8 mouse cellular contexts compared by ENCODE assay signal in the genomic region with DNA sequence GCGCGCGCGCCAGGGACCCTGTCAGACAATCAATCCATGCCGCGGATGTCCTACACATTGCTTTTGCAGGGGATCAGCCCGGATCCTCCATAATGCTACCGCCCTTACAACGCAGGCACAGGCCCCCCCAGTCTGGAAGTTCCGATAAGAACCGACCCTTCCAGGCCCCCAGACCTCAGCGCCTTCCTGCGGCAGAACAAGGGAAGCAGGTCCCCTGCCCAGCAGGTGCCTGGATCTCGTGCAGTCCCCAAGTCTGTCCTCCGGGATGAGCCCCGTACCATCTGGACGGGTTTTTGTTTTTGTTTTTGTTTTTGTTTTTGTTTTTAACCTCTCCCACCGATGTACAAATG. TPM values are rescaled to one million over a fixed set of nuclear protein-coding genes. Genes with fewer than 3 reads are reported as not detected.
DNase-seq lines count a peak whose midpoint lies in the region; ATAC-seq and TF ChIP-seq lines count a peak whose summit lies in the region.

No protein-coding gene starts in this region.

- no peak for TF ChIP-seq CTCF in G1E (IDR thresholded peaks at IDR 0.05; ENCODE audit: low read depth, low read length)

- H3K27me3 ChIP-seq in heart, embryonic 14.5 days (ENCODE audit: control insufficient read depth, insufficient read depth, low read length) = no peaks in the 10 kb centered on the region
- H3K27me3 ChIP-seq in G1E (ENCODE audit: insufficient read depth, low read length) = no peaks in the 10 kb centered on the region
- no peaks in the 10 kb centered on the region for H3K27me3 ChIP-seq in forebrain, embryonic 15.5 days
- peaks cover 40% of the 10 kb centered on the region for H3K27me3 ChIP-seq in liver, embryonic 16.5 days (ENCODE audit: control insufficient read depth, insufficient read depth, low read depth, low read length)

- H3K4me1 ChIP-seq in heart, embryonic 14.5 days (ENCODE audit: control insufficient read depth in 2 of 2, insufficient read depth in 2 of 2, low read length in 2 of 2) = peaks cover 7 to 18% of the 10 kb centered on the region in 2 experiments; a peak in 2 of 4 replicates
- peaks cover 85% of the 10 kb centered on the region for H3K4me1 ChIP-seq in G1E (ENCODE audit: insufficient read depth, low read depth, low read length)
- peaks cover 42% of the 10 kb centered on the region for H3K4me1 ChIP-seq in forebrain, embryonic 15.5 days
- H3K4me1 ChIP-seq in liver, embryonic 16.5 days (ENCODE audit: control insufficient read depth, low read depth, low read length) = peaks cover 34% of the 10 kb centered on the region

- H3K9me3 ChIP-seq in heart, embryonic 14.5 days (ENCODE audit: control insufficient read depth, low read length) = no peaks in the 10 kb centered on the region
- H3K9me3 ChIP-seq in G1E (replicated peaks) = no peaks in the 10 kb centered on the region
- H3K9me3 ChIP-seq in forebrain, embryonic 15.5 days = no peaks in the 10 kb centered on the region
- H3K9me3 ChIP-seq in liver, embryonic 16.5 days (replicated peaks; ENCODE audit: control insufficient read depth, low read length) = no peaks in the 10 kb centered on the region

- H3K4me3 ChIP-seq in heart, embryonic 14.5 days (ENCODE audit: control insufficient read depth in 1 of 2, insufficient read depth in 1 of 2, low read depth in 1 of 2, low read length in 2 of 2) = peak overlapping the region; percentile 61 to 90
- H3K4me3 ChIP-seq in G1E (ENCODE audit: low read depth, low read length) = peak overlapping the region; percentile 97
- peak overlapping the region; percentile 90 for H3K4me3 ChIP-seq in forebrain, embryonic 15.5 days
- H3K4me3 ChIP-seq in liver, embryonic 16.5 days (ENCODE audit: low read depth, low read length) = peak overlapping the region; percentile 69

- WGBS in heart, embryonic 14.5 days = under 1% methylated on average over 18 of the region's 18 CpGs
- under 1% methylated on average over 18 of the region's 18 CpGs for WGBS in forebrain, embryonic 15.5 days
- WGBS in liver, embryonic 16.5 days (ENCODE audit: insufficient replicate concordance) = under 1% methylated on average over 18 of the region's 18 CpGs

- H3K9ac ChIP-seq in heart, embryonic 14.5 days (ENCODE audit: low read length) = peak overlapping the region; percentile 76
- H3K9ac ChIP-seq in forebrain, embryonic 15.5 days (replicated peaks) = peak overlapping the region; percentile 88
- H3K9ac ChIP-seq in liver, embryonic 16.5 days (ENCODE audit: low read depth, low read length) = peak overlapping the region; percentile 66

- no peak for DNase-seq in heart, adult 9 months (ENCODE audit: low spot score in 2 of 2)
- DNase-seq in G1E (ENCODE audit: low spot score) = peak; percentile 55
- no peak for DNase-seq in gastrocnemius, postnatal 4 days (ENCODE audit: low spot score in 2 of 2)

- ATAC-seq in heart, embryonic 14.5 days (ENCODE audit: insufficient number of reproducible peaks, insufficient read depth, low FRiP score, low read depth) = peak; percentile 17; the same call in 1 of the 2 replicates
- ATAC-seq in G1E (ENCODE audit: extremely low read depth, insufficient number of reproducible peaks, low FRiP score, poor library complexity, severe bottlenecking) = no peak; the same call in 1 of the 2 replicates
- ATAC-seq in forebrain, embryonic 15.5 days (replicated peaks) = peak; percentile 44; the same call in 1 of the 2 replicates
- ATAC-seq in liver, embryonic 16.5 days (ENCODE audit: low read depth) = peak; percentile 35
- ATAC-seq in megakaryocyte progenitor cell, adult 5-6 weeks (replicated peaks; ENCODE audit: poor library complexity) = no peak; the same call in 1 of the 2 replicates
- ATAC-seq in cerebellum, adult (ENCODE audit: insufficient number of reproducible peaks, low FRiP score, low TSS enrichment) = no peak

- no peaks in the 10 kb centered on the region for H3K36me3 ChIP-seq in heart, embryonic 14.5 days (ENCODE audit: control insufficient read depth, insufficient read depth, low read length)
- peaks cover 30% of the 10 kb centered on the region for H3K36me3 ChIP-seq in G1E (replicated peaks)
- no peaks in the 10 kb centered on the region for H3K36me3 ChIP-seq in forebrain, embryonic 15.5 days
- H3K36me3 ChIP-seq in liver, embryonic 16.5 days (ENCODE audit: control insufficient read depth, insufficient read depth) = no peaks in the 10 kb centered on the region

- peak overlapping the region in 1 of 2 experiments; percentile 67; a peak in 2 of 4 replicates for H3K27ac ChIP-seq in heart, embryonic 14.5 days (replicated peaks in 1 of 2; ENCODE audit: control insufficient read depth in 1 of 2, insufficient read depth in 1 of 2, low read depth in 2 of 2, low read length in 2 of 2)
- H3K27ac ChIP-seq in forebrain, embryonic 15.5 days (replicated peaks) = peak overlapping the region; percentile 72
- no peak overlapping the region for H3K27ac ChIP-seq in liver, embryonic 16.5 days (ENCODE audit: low read length)

- peak overlapping the region; percentile 89 for H3K4me2 ChIP-seq in heart, embryonic 14.5 days (ENCODE audit: low read length)
- peak overlapping the region; percentile 99 for H3K4me2 ChIP-seq in forebrain, embryonic 15.5 days (replicated peaks)
- H3K4me2 ChIP-seq in liver, embryonic 16.5 days (ENCODE audit: low read depth, low read length) = peak overlapping the region; percentile 95

RNA-seq across cellular contexts. Expression of a gene that starts 0.4 kb away (rescaled TPM):
- polyA plus RNA-seq in heart, embryonic 14.5 days (2014; fragmentation: Nextera tagmentation; extraction: Ambion mirVana) = 14.6 and 16.3 TPM in 2 replicates
- total RNA-seq in G1E (2014; fragmentation: Nextera tagmentation) = 45.3 and 59.2 TPM in 2 replicates
- total RNA-seq in G1E (2017) = 42.3 and 46.1 TPM in 2 replicates
- 49.7 and 61.2 TPM in 2 replicates for polyA plus RNA-seq in G1E (2012)
- 11.5 and 12.7 TPM in 2 replicates for polyA plus RNA-seq in forebrain, embryonic 15.5 days (2015; fragmentation: Nextera tagmentation; extraction: Ambion mirVana)
- 3.5 and 4.3 TPM in 2 replicates for polyA plus RNA-seq in liver, embryonic 16.5 days (2015; fragmentation: Nextera tagmentation; extraction: Ambion mirVana)
- 0.07 and 0.25 TPM in 2 replicates for total RNA-seq in megakaryocyte progenitor cell, adult 5-6 weeks (2015)
- 0.04 and 0.34 TPM in 2 replicates for total RNA-seq in megakaryocyte progenitor cell, adult 5-6 weeks (2017)
- 10 to 100 TPM; 19.8 to 25.6 TPM for total RNA-seq in gastrocnemius, postnatal 4 days (2021)

Comparison
In these comparisons a context has a peak if more than half of its experiments do, and no peak if none do; other contexts are left out.
1. ATAC-seq: peak in heart, embryonic 14.5 days (single experiment), forebrain, embryonic 15.5 days (single experiment) and liver, embryonic 16.5 days (single experiment); none in G1E (single experiment), megakaryocyte progenitor cell, adult 5-6 weeks (single experiment) and cerebellum, adult (single experiment).
2. Peak in every context shown above with its lines, with median percentiles within 50 percentile points of each other: H3K4me2 ChIP-seq, H3K4me3 ChIP-seq and H3K9ac ChIP-seq.